Mouse (Mus musculus) forebrain, embryonic 11.5 days (tissue): ENCODE measurements around the gene Cd47. TPM values are rescaled to one million over a fixed set of nuclear protein-coding genes. Genes with fewer than 3 reads are reported as not detected.

ENCODE experiments used
- ATAC-seq: fragments of 200-750 bp; cut with Nextera tagmentation; replicated peaks from 2 replicates; pipeline ENCODE4 v1.8.0; 2017; ENCODE audit warnings: moderate TSS enrichment; ENCODE audit not compliant: low FRiP score
- DNase-seq: peaks from one replicate; pipeline ENCODE4 v3.0.0-alpha.2; 2017; ENCODE audit warnings: low spot score
- H3K27ac ChIP-seq: fragments of 300-500 bp; sonication (generic); 2 replicates; pipeline ENCODE4 v1.5.1; 2014; ENCODE audit warnings: low read depth, low read length
- H3K27me3 ChIP-seq: fragments of 300-500 bp; sonication (generic); 2 replicates; pipeline ENCODE4 v1.6.1; 2014; ENCODE audit warnings: mild to moderate bottlenecking, low read length, mixed read lengths; ENCODE audit not compliant: control insufficient read depth, insufficient read depth
- H3K36me3 ChIP-seq: fragments of 300-500 bp; sonication (generic); 2 replicates; pipeline ENCODE4 v1.6.1; 2014; ENCODE audit warnings: mild to moderate bottlenecking, low read length, moderate library complexity, mixed read lengths; ENCODE audit not compliant: control insufficient read depth, insufficient read depth
- H3K4me1 ChIP-seq: fragments of 300-500 bp; sonication (generic); replicated peaks from 2 replicates; pipeline ENCODE4 v1.6.1; 2014; ENCODE audit warnings: low read length, mixed read lengths; ENCODE audit not compliant: control insufficient read depth, insufficient read depth
- H3K4me2 ChIP-seq: fragments of 300-500 bp; sonication (generic); 2 replicates; pipeline ENCODE4 v1.6.1; 2014; ENCODE audit warnings: low read depth, mild to moderate bottlenecking, low read length, moderate library complexity, mixed read lengths; ENCODE audit not compliant: severe bottlenecking
- H3K4me3 ChIP-seq: fragments of 300-500 bp; sonication (generic); 2 replicates; pipeline ENCODE4 v1.5.1; 2014; ENCODE audit warnings: low read depth, low read length
- H3K9ac ChIP-seq: fragments of 300-500 bp; sonication (generic); 2 replicates; pipeline ENCODE4 v1.6.1; 2014; ENCODE audit warnings: low read length
- H3K9me3 ChIP-seq: fragments of 300-500 bp; sonication (generic); 2 replicates; pipeline ENCODE4 v1.6.1; 2016; ENCODE audit warnings: low read length, mixed read lengths; ENCODE audit not compliant: control insufficient read depth
- WGBS: fragments of 180-500 bp; shearing (Covaris S2); extraction: QIAGEN DNeasy Blood & Tissue Kit; methylation state at CpG from one replicate; pipeline ENCODE4 v1.1.7; 2014; 5-methylcytosine and 5-hydroxymethylcytosine counted together
- polyA plus RNA-seq: library from polyadenylated mRNA; unstranded; fragments of >200 nt; fragmentation: Nextera tagmentation; extraction: Ambion mirVana; gene quantifications from 2 replicates; pipeline ENCODE4 v1.2.1, GENCODE M21; 2014

Gene Cd47
- polyA plus RNA-seq, 1 experiment from 2014 or later, result 47.6 TPM

DNA sequence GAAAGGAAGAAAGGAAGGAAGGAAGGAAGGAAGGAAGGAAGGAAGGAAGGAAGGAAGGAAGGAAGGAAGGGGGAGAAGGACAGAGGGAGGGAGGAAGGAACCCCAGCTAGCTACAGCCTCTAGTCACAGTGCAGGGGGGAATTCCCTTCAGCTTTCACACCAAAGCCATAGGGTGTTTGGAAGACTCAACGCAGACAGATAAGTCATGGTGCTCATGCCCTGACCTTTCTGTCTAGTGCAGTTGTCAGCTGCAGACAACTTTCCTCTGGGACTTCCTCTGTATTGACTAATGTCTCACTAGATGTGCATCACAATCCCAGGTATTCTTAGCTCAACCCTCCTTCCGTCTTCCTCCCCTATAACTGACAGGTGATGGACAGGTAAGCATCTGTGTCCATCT, 3.4 kb upstream of the Cd47 start:
- no peak for ATAC-seq

DNA sequence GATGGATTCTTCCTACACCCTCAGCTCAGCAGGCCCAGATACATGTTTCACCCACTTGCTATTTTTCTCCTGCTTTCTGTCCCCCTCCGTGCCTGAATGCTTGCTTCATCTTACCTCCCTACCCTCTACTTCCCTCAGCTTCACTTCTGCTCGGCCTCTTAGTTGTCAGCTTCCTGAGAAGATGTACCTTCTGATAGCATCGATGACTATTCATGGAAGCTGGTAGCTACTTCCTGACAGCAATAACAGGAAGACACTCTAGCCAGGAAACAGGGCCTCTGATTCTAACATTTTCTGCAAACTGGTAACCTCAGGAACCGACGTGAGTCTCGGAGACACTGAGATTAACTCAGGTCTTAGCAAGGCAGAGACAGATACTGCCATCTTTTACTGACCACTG, 1.5 kb upstream of the Cd47 start:
- no peak overlapping the region for H3K27ac ChIP-seq
- no peak for ATAC-seq
- WGBS, result 89% methylated on average over 6 of the region's 6 CpGs

More for the DNA sequence above, 3.4 kb upstream of the Cd47 start:
- H3K9me3 ChIP-seq, result no peaks in the 10 kb centered on the region
- no peak overlapping the region for H3K4me2 ChIP-seq
- WGBS, result 77% methylated on average over 2 of the region's 2 CpGs
- H3K9ac ChIP-seq, result no peak overlapping the region
- H3K36me3 ChIP-seq, result no peaks in the 10 kb centered on the region
- no peak for DNase-seq
- no peak overlapping the region for H3K27ac ChIP-seq
- no peaks in the 10 kb centered on the region for H3K27me3 ChIP-seq
- H3K4me3 ChIP-seq, result no peak overlapping the region
- no peaks in the 10 kb centered on the region for H3K4me1 ChIP-seq

DNA sequence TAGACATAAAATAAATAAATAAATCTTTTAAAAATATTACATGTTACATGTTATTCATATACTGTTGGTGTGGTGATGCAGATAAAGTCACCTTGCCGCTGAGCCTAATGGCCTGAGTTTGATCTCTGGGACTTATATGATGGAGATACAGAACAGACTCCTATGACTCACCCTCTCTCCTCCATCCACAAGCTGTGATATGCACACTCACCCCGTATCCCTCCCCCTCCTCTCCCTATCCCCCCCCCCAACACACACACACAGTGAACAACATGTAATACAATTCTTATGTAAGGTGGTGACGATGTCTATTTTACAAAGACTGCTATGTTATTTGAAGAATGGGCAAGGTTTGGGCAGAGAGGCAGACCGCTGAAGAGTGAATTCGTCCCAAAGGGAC, 663 bp downstream of the Cd47 start:
- Histone ChIP-seq H3K27me3 (no peaks in the 10 kb centered on the region), H3K9ac (no peak overlapping the region), H3K9me3 (no peaks in the 10 kb centered on the region), H3K36me3 (no peaks in the 10 kb centered on the region), H3K27ac (no peak overlapping the region), H3K4me2 (no peak overlapping the region), H3K4me1 (peaks cover 5% of the 10 kb centered on the region), H3K4me3 (no peak overlapping the region)
- ATAC-seq (no peak), DNase-seq (no peak)
- 90% methylated on average over 5 of the region's 5 CpGs for whole genome bisulfite sequencing

More for the DNA sequence above, 1.5 kb upstream of the Cd47 start:
- Histone ChIP-seq H3K9me3 (no peaks in the 10 kb centered on the region), H3K36me3 (no peaks in the 10 kb centered on the region), H3K27me3 (no peaks in the 10 kb centered on the region), H3K4me2 (no peak overlapping the region), H3K4me3 (no peak overlapping the region), H3K9ac (no peak overlapping the region), H3K4me1 (peaks cover 2% of the 10 kb centered on the region; the same call in 1 of the 2 replicates)
- DNase-seq, result no peak

DNA sequence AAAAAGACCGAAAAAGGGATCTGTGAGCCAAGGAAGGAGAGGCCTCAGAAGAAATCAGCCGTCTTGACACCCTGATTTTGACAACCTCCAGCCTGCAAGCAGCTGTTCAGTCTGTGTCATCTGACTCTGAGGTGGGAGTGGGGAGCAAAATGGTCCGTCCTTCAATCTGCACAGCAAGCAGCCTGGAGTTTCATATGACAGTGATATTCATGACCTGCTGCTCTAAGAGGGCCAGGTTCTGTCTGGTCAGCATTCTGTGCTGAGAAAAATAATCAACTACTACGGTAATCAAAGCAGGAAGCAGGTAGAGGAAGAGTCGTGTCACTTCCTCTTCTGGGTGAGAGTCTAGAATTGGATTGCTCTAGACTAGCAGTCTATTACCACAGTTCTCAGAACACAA, 1.1 kb downstream of the Cd47 start:
- 79% methylated on average over 5 of the region's 5 CpGs for WGBS
- Histone ChIP-seq H3K27ac (no peak overlapping the region), H3K9me3 (no peaks in the 10 kb centered on the region), H3K27me3 (no peaks in the 10 kb centered on the region), H3K4me1 (peaks cover 7% of the 10 kb centered on the region), H3K36me3 (no peaks in the 10 kb centered on the region), H3K9ac (no peak overlapping the region), H3K4me2 (no peak overlapping the region), H3K4me3 (no peak overlapping the region)
- ATAC-seq (no peak), DNase-seq (no peak)

DNA sequence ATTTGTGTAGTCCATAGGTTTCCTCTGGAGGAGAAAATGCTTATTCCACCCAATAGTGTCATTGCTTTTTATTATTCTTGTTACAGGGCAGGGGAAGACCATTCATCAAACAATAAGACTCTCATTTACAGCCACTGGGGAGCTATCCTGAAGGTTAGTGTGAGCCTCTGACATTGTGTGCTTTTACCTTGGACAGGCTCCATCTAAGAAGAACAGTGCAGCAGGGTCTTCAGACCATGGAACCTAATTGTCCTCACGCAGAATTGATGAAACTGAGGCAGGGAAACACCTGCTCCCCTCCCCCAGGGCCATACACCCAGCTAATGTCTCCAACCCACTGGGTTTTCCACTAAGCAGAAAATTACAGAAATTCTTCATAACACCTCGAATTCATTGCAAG, 2.7 kb downstream of the Cd47 start:
- H3K9ac ChIP-seq, result no peak overlapping the region
- H3K4me1 ChIP-seq, result peaks cover 7% of the 10 kb centered on the region
- DNase-seq (no peak), ATAC-seq (no peak)
- no peaks in the 10 kb centered on the region for H3K9me3 ChIP-seq
- H3K27me3 ChIP-seq, result no peaks in the 10 kb centered on the region
- no peak overlapping the region for H3K4me2 ChIP-seq
- no peaks in the 10 kb centered on the region for H3K36me3 ChIP-seq
- no peak overlapping the region for H3K4me3 ChIP-seq
- H3K27ac ChIP-seq, result no peak overlapping the region
- 48% methylated on average over 2 of the region's 2 CpGs for WGBS

DNA sequence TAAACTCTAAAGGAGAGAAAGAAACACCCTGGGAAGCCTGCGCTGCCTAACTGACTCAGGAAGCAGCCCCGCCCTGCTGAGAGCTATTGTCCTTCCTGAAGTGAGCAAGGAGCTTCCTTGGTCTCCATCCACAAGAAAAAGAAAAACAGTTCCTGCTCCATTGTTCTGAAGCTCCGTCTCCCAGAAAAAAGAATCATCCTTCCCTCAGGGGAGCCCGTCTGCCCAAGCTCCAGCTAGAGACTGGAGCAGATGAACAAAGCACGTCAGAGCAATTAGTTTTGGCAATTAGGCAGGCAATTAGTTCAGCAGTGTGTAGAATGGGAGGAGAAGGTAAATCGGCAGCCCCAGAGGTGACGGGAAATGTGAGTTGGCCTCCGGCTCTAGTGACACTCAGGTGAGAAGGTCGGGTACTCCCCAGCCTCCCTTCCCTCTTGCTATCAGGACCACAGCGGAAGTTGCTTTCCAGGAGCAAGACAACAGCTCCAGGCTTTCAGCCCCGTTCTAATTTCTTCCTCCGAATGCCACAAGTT, 3.7 kb downstream of the Cd47 start:
- peak overlapping the region; percentile 25 for H3K9ac ChIP-seq
- WGBS, result under 1% methylated on average over 12 of the region's 12 CpGs
- H3K4me3 ChIP-seq, result peak overlapping the region; percentile 15; the same call in 1 of the 2 replicates
- peak; percentile 88 for ATAC-seq
- H3K36me3 ChIP-seq, result no peaks in the 10 kb centered on the region
- H3K27me3 ChIP-seq, result no peaks in the 10 kb centered on the region
- peaks cover 7% of the 10 kb centered on the region for H3K4me1 ChIP-seq
- H3K9me3 ChIP-seq, result no peaks in the 10 kb centered on the region
- peak overlapping the region; percentile 48 for H3K4me2 ChIP-seq
- DNase-seq, result peak; percentile 68
- H3K27ac ChIP-seq, result peak overlapping the region; percentile 39; the same call in 1 of the 2 replicates

DNA sequence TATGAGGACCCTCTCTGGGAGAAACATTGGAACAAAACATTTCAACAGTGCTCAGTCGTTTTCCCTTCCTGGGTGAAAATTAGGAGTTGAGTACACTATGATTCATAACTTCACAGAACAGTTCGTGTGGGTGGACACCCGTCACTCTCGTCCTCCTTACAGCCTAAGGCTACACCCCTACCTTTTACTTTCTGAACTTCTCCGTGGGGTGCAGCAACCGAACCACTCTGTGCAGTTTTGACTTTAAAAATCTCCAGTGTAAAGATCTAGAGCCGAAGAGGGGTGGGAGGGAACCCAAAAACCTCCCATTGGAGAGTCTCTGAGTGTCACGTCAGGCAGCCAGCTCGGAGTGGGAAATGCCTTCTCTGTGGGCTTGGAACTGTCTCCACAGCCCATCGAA, 6.6 kb downstream of the Cd47 start:
- H3K9me3 ChIP-seq, result no peaks in the 10 kb centered on the region
- H3K36me3 ChIP-seq, result no peaks in the 10 kb centered on the region
- H3K27ac ChIP-seq, result no peak overlapping the region
- ATAC-seq, result no peak
- no peak overlapping the region for H3K4me3 ChIP-seq
- H3K27me3 ChIP-seq, result no peaks in the 10 kb centered on the region
- no peak overlapping the region for H3K4me2 ChIP-seq
- 85% methylated on average over 10 of the region's 10 CpGs for WGBS
- DNase-seq, result no peak
- no peak overlapping the region for H3K9ac ChIP-seq
- peaks cover 7% of the 10 kb centered on the region for H3K4me1 ChIP-seq

DNA sequence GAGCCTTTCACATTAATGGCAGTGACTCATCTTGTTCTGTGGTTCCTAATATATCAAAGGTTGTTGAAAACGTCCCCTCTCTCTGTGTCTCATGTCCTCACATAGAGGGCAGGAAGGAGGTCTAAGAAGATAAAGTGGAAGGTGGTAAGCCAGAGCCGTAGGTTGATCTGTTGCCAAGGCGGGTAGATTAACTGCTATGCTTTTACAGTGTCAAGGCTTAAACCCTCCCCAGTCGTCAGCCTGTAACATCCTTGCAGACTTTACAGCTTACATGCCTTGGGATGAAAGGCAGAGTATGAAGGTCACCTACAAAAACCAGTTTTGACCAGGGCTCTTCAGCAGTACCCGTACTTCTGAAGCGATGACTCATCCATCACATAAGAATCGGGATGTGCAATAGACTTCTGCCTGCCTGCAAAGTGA, 7.1 kb downstream of the Cd47 start:
- H3K9ac ChIP-seq, result no peak overlapping the region
- H3K4me1 ChIP-seq, result peaks cover 7% of the 10 kb centered on the region
- no peak for ATAC-seq
- H3K4me3 ChIP-seq, result no peak overlapping the region
- no peaks in the 10 kb centered on the region for H3K27me3 ChIP-seq
- no peak overlapping the region for H3K27ac ChIP-seq
- no peaks in the 10 kb centered on the region for H3K9me3 ChIP-seq
- H3K36me3 ChIP-seq, result no peaks in the 10 kb centered on the region
- H3K4me2 ChIP-seq, result no peak overlapping the region
- no peak for DNase-seq
- WGBS, result 92% methylated on average over 7 of the region's 7 CpGs

DNA sequence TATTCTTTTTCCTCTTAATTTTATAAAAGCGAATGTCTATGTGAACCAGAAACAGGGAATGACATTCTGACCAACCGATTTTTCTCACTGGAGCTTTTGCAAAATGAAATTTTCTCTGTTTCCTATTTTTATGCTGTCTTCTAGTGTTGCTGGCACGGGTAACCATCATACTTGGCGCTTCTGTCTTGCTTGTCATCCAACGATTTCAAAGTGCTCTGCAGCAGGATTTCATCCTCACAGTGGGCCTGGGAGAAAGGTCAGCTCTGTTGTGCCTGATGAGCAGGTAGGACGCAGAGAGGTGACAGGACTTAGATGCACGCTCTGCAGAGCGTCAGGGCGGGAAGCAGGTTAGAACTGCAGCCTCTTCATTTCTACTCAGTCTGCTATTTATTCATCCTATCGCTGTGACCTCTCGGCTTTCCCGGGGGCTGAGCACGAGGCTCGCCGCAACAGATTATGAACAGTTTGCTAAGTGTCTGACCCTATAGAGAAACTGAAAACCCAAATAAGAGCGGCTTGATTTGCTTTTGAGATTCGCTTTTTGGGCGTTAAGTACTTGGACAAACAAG, 7.6 kb downstream of the Cd47 start:
- WGBS, result 87% methylated on average over 18 of the region's 18 CpGs
- DNase-seq, result no peak
- Histone ChIP-seq H3K27ac (no peak overlapping the region), H3K27me3 (no peaks in the 10 kb centered on the region), H3K36me3 (no peaks in the 10 kb centered on the region), H3K4me3 (no peak overlapping the region), H3K9ac (no peak overlapping the region), H3K9me3 (no peaks in the 10 kb centered on the region), H3K4me1 (peaks cover 7% of the 10 kb centered on the region), H3K4me2 (no peak overlapping the region)
- no peak for ATAC-seq
